Mouse (Mus musculus) kidney, postnatal 36 days (tissue): ENCODE data around the gene Rtn4rl1.

Source experiments
- DNase-seq, 2 experiments: peaks; one replicate each; pipeline ENCODE4 v3.0.0; 2021 to 2022; ENCODE audit warnings: mixed read lengths in 2 of 2

Rtn4rl1 gene

GRCm38 (mm10) chr11:75193256-75194071 is at the start of gene Rtn4rl1:
Gene Rtn4rl1, plus strand, starts transcription at chr11:75193783.
- peak; percentile 81 to 85 for DNase-seq

GRCm38 (mm10) chr11:75145841-75146240 is 47.7 kb upstream of the Rtn4rl1 start:
- no peak for DNase-seq

- peak in 1 of 2 experiments; percentile 72 for DNase-seq
Observed at GRCm38 (mm10) chr11:75147106-75147845, 46.3 kb upstream of the Rtn4rl1 start.

- peak; percentile 54 to 58 for DNase-seq
Observed at GRCm38 (mm10) chr11:75147846-75148168, 45.8 kb upstream of the Rtn4rl1 start.

GRCm38 (mm10) chr11:75148332-75149035 is 45.1 kb upstream of the Rtn4rl1 start:
- peak in 1 of 2 experiments; percentile 30 for DNase-seq

GRCm38 (mm10) chr11:75150346-75150745 is 43.2 kb upstream of the Rtn4rl1 start:
- DNase-seq: no peak

- DNase-seq: peak; percentile 60 to 62
Observed at GRCm38 (mm10) chr11:75152603-75153557, 40.7 kb upstream of the Rtn4rl1 start.

- peak in 1 of 2 experiments; percentile 12 for DNase-seq
Observed at GRCm38 (mm10) chr11:75154053-75154585, 39.5 kb upstream of the Rtn4rl1 start.

GRCm38 (mm10) chr11:75155985-75156384 is 37.6 kb upstream of the Rtn4rl1 start:
- no peak for DNase-seq

GRCm38 (mm10) chr11:75156416-75156815 is 37.2 kb upstream of the Rtn4rl1 start:
- DNase-seq: no peak

GRCm38 (mm10) chr11:75157037-75157436 is 36.5 kb upstream of the Rtn4rl1 start:
- DNase-seq: peak; percentile 52 to 66

GRCm38 (mm10) chr11:75157901-75158300 is 35.7 kb upstream of the Rtn4rl1 start:
- DNase-seq: peak in 1 of 2 experiments; percentile 20

- no peak for DNase-seq
Observed at GRCm38 (mm10) chr11:75158432-75158831, 35.2 kb upstream of the Rtn4rl1 start.

GRCm38 (mm10) chr11:75159564-75159963 is 34.0 kb upstream of the Rtn4rl1 start:
- DNase-seq: peak; percentile 57 to 87

GRCm38 (mm10) chr11:75160954-75161353 is 32.6 kb upstream of the Rtn4rl1 start:
- no peak for DNase-seq

GRCm38 (mm10) chr11:75161417-75162008 is 32.1 kb upstream of the Rtn4rl1 start:
- no peak for DNase-seq

- DNase-seq: no peak
Observed at GRCm38 (mm10) chr11:75162591-75163080, 30.9 kb upstream of the Rtn4rl1 start.

- DNase-seq: peak; percentile 50 to 55
Observed at GRCm38 (mm10) chr11:75163379-75163778, 30.2 kb upstream of the Rtn4rl1 start.

- DNase-seq: no peak
Observed at GRCm38 (mm10) chr11:75164051-75164450, 29.5 kb upstream of the Rtn4rl1 start.

GRCm38 (mm10) chr11:75164750-75165149 is 28.8 kb upstream of the Rtn4rl1 start:
- no peak for DNase-seq
